ENCODE assay signal across 8 mouse cellular contexts in genomic region chr2:101172806-101173205, GRCm38 (mm10).
DNase-seq lines count a peak whose midpoint lies in the region; ATAC-seq and TF ChIP-seq lines count a peak whose summit lies in the region.

No protein-coding gene starts in this region.

- no peaks in the 10 kb centered on the region for H3K27me3 ChIP-seq in limb, embryonic 14.5 days (ENCODE audit: control insufficient read depth, insufficient read depth, low read length)

- H3K27ac ChIP-seq in limb, embryonic 14.5 days (replicated peaks; ENCODE audit: low read depth, low read length) = no peak overlapping the region

- 36% methylated on average over 6 of the region's 6 CpGs for WGBS in limb, embryonic 14.5 days

- H3K9ac ChIP-seq in limb, embryonic 14.5 days (ENCODE audit: low read depth, low read length, severe bottlenecking) = no peak overlapping the region

- no peak for TF ChIP-seq POLR2A in limb, embryonic 14.5 days (IDR thresholded peaks at IDR 0.05; ENCODE audit: borderline replicate concordance, extremely low read depth, insufficient read depth, insufficient read length)

- H3K9me3 ChIP-seq in limb, embryonic 14.5 days (ENCODE audit: control insufficient read depth, low read length) = no peaks in the 10 kb centered on the region

- no peak overlapping the region for H3K4me2 ChIP-seq in limb, embryonic 14.5 days (replicated peaks; ENCODE audit: low read depth, low read length, severe bottlenecking)

- ATAC-seq in frontal cortex, adult (ENCODE audit: low TSS enrichment) = peak; percentile 91
- ATAC-seq in limb, embryonic 14.5 days (ENCODE audit: low FRiP score, low read depth) = peak; percentile 67; the same call in 1 of the 2 replicates

- H3K4me3 ChIP-seq in limb, embryonic 14.5 days (replicated peaks; ENCODE audit: low read length) = no peak overlapping the region

- H3K36me3 ChIP-seq in limb, embryonic 14.5 days (ENCODE audit: control insufficient read depth, insufficient read depth, low read length) = no peaks in the 10 kb centered on the region

- H3K4me1 ChIP-seq in limb, embryonic 14.5 days (ENCODE audit: control insufficient read depth, insufficient read depth, low read length) = no peaks in the 10 kb centered on the region

- peak; percentile 41 for DNase-seq in right cerebral cortex, adult 18-20 months
- no peak for DNase-seq in right cerebral cortex, postnatal 4 days
- DNase-seq in limb, embryonic 14.5 days (ENCODE audit: low spot score) = peak; percentile 55
- DNase-seq in telencephalon, adult 2 months (ENCODE audit: low read depth, low spot score) = peak; percentile 60
- DNase-seq in thymus, adult 18-20 months = no peak
- DNase-seq in cerebellum, adult 18-20 months = no peak
- DNase-seq in heart, postnatal 36 days = no peak

- intact Hi-C loops in heart, postnatal 36 days (cut with DNase I) = no loop called here

Comparison
In these comparisons a context has a peak if more than half of its experiments do, and no peak if none do; other contexts are left out.
1. DNase-seq: peak in right cerebral cortex, adult 18-20 months (single experiment), limb, embryonic 14.5 days (single experiment) and telencephalon, adult 2 months (single experiment); none in right cerebral cortex, postnatal 4 days (single experiment), thymus, adult 18-20 months (0 of 2), cerebellum, adult 18-20 months (0 of 2) and heart, postnatal 36 days (0 of 2).